Mouse (Mus musculus): ENCODE measurements around the gene Foxn3. TPM values are rescaled to one million over a fixed set of nuclear protein-coding genes. Genes with fewer than 3 reads are reported as not detected.

The Foxn3 gene
- polyA plus RNA-seq, 1 experiment = 28.9 TPM

- Histone ChIP-seq H3K4me1 (ENCODE audit: control insufficient read depth, insufficient read depth, insufficient read length, low read length) (peaks cover 2% of the 10 kb centered on the region), H3K27ac (replicated peaks; ENCODE audit: low read depth, low read length) (no peak overlapping the region; the same call in 1 of the 2 replicates), H3K4me3 (ENCODE audit: insufficient read depth, low read depth, low read length) (no peak overlapping the region)
These were observed 118.2 kb downstream of the Foxn3 start for GRCm38 (mm10) chr12:99445018-99445674.

- Histone ChIP-seq H3K4me3 (ENCODE audit: insufficient read depth, low read depth, low read length) (no peak overlapping the region), H3K27ac (replicated peaks; ENCODE audit: low read depth, low read length) (no peak overlapping the region), H3K4me1 (ENCODE audit: control insufficient read depth, insufficient read depth, insufficient read length, low read length) (peaks cover 2% of the 10 kb centered on the region)
These were observed 120.6 kb downstream of the Foxn3 start for GRCm38 (mm10) chr12:99442819-99443218.

- Histone ChIP-seq H3K4me1 (ENCODE audit: control insufficient read depth, insufficient read depth, insufficient read length, low read length) (peaks cover 2% of the 10 kb centered on the region), H3K27ac (replicated peaks; ENCODE audit: low read depth, low read length) (no peak overlapping the region), H3K4me3 (ENCODE audit: insufficient read depth, low read depth, low read length) (no peak overlapping the region)
These were observed 122.4 kb downstream of the Foxn3 start for GRCm38 (mm10) chr12:99440953-99441352.

GRCm38 (mm10) chr12:99440022-99440421, 123.4 kb downstream of the Foxn3 start:
- Histone ChIP-seq H3K4me3 (ENCODE audit: insufficient read depth, low read depth, low read length) (no peak overlapping the region), H3K4me1 (ENCODE audit: control insufficient read depth, insufficient read depth, insufficient read length, low read length) (peaks cover 2% of the 10 kb centered on the region), H3K27ac (replicated peaks; ENCODE audit: low read depth, low read length) (no peak overlapping the region)

GRCm38 (mm10) chr12:99435189-99435588, 128.2 kb downstream of the Foxn3 start:
- H3K4me3 ChIP-seq (ENCODE audit: insufficient read depth, low read depth, low read length) = no peak overlapping the region
- H3K4me1 ChIP-seq (ENCODE audit: control insufficient read depth, insufficient read depth, insufficient read length, low read length) = peaks cover 5% of the 10 kb centered on the region
- H3K27ac ChIP-seq (replicated peaks; ENCODE audit: low read depth, low read length) = no peak overlapping the region

- Histone ChIP-seq H3K4me1 (ENCODE audit: control insufficient read depth, insufficient read depth, insufficient read length, low read length) (peaks cover 5% of the 10 kb centered on the region), H3K4me3 (ENCODE audit: insufficient read depth, low read depth, low read length) (no peak overlapping the region), H3K27ac (replicated peaks; ENCODE audit: low read depth, low read length) (peak overlapping the region; percentile 49)
These were observed 130.0 kb downstream of the Foxn3 start for GRCm38 (mm10) chr12:99433402-99433801.

- Histone ChIP-seq H3K4me3 (ENCODE audit: insufficient read depth, low read depth, low read length) (no peak overlapping the region), H3K4me1 (ENCODE audit: control insufficient read depth, insufficient read depth, insufficient read length, low read length) (peaks cover 5% of the 10 kb centered on the region), H3K27ac (replicated peaks; ENCODE audit: low read depth, low read length) (no peak overlapping the region)
These were observed 131.8 kb downstream of the Foxn3 start for GRCm38 (mm10) chr12:99431541-99431940.

- Histone ChIP-seq H3K4me1 (ENCODE audit: control insufficient read depth, insufficient read depth, insufficient read length, low read length) (peaks cover 5% of the 10 kb centered on the region), H3K4me3 (ENCODE audit: insufficient read depth, low read depth, low read length) (no peak overlapping the region), H3K27ac (replicated peaks; ENCODE audit: low read depth, low read length) (no peak overlapping the region)
These were observed 132.4 kb downstream of the Foxn3 start for GRCm38 (mm10) chr12:99430992-99431391.

GRCm38 (mm10) chr12:99429101-99429500, 134.3 kb downstream of the Foxn3 start:
- no peak overlapping the region for H3K27ac ChIP-seq (replicated peaks; ENCODE audit: low read depth, low read length)
- peaks cover 2% of the 10 kb centered on the region; the same call in 1 of the 2 replicates for H3K4me1 ChIP-seq (ENCODE audit: control insufficient read depth, insufficient read depth, insufficient read length, low read length)
- no peak overlapping the region for H3K4me3 ChIP-seq (ENCODE audit: insufficient read depth, low read depth, low read length)

GRCm38 (mm10) chr12:99426207-99426916, 137.0 kb downstream of the Foxn3 start:
- 0 out of 2 replicates have a peak, but pooled peaks cover 4% of the 10 kb centered on the region for H3K4me1 ChIP-seq (ENCODE audit: control insufficient read depth, insufficient read depth, insufficient read length, low read length)
- no peak overlapping the region for H3K27ac ChIP-seq (replicated peaks; ENCODE audit: low read depth, low read length)
- no peak overlapping the region for H3K4me3 ChIP-seq (ENCODE audit: insufficient read depth, low read depth, low read length)

- no peak overlapping the region for H3K4me3 ChIP-seq (ENCODE audit: insufficient read depth, low read depth, low read length)
- no peak overlapping the region for H3K27ac ChIP-seq (replicated peaks; ENCODE audit: low read depth, low read length)
- peaks cover 15% of the 10 kb centered on the region for H3K4me1 ChIP-seq (ENCODE audit: control insufficient read depth, insufficient read depth, insufficient read length, low read length)
These were observed 144.0 kb downstream of the Foxn3 start for GRCm38 (mm10) chr12:99419396-99419760.

- Histone ChIP-seq H3K4me1 (ENCODE audit: control insufficient read depth, insufficient read depth, insufficient read length, low read length) (peaks cover 15% of the 10 kb centered on the region), H3K27ac (replicated peaks; ENCODE audit: low read depth, low read length) (no peak overlapping the region), H3K4me3 (ENCODE audit: insufficient read depth, low read depth, low read length) (no peak overlapping the region)
These were observed 144.6 kb downstream of the Foxn3 start for GRCm38 (mm10) chr12:99418476-99419395.

- Histone ChIP-seq H3K4me1 (ENCODE audit: control insufficient read depth, insufficient read depth, insufficient read length, low read length) (peaks cover 13% of the 10 kb centered on the region), H3K27ac (replicated peaks; ENCODE audit: low read depth, low read length) (no peak overlapping the region), H3K4me3 (ENCODE audit: insufficient read depth, low read depth, low read length) (no peak overlapping the region)
These were observed 145.5 kb downstream of the Foxn3 start for GRCm38 (mm10) chr12:99417885-99418284.

GRCm38 (mm10) chr12:99415538-99415937, 147.8 kb downstream of the Foxn3 start:
- Histone ChIP-seq H3K4me3 (ENCODE audit: insufficient read depth, low read depth, low read length) (no peak overlapping the region), H3K27ac (replicated peaks; ENCODE audit: low read depth, low read length) (no peak overlapping the region), H3K4me1 (ENCODE audit: control insufficient read depth, insufficient read depth, insufficient read length, low read length) (peaks cover 19% of the 10 kb centered on the region)

- Histone ChIP-seq H3K4me3 (ENCODE audit: insufficient read depth, low read depth, low read length) (no peak overlapping the region), H3K27ac (replicated peaks; ENCODE audit: low read depth, low read length) (no peak overlapping the region), H3K4me1 (ENCODE audit: control insufficient read depth, insufficient read depth, insufficient read length, low read length) (peaks cover 19% of the 10 kb centered on the region)
These were observed 150.9 kb downstream of the Foxn3 start for GRCm38 (mm10) chr12:99412496-99412895.

Data from brown adipose tissue, adult 24 weeks (tissue).